21 mouse cellular contexts compared by ENCODE assay signal in the genomic region with DNA sequence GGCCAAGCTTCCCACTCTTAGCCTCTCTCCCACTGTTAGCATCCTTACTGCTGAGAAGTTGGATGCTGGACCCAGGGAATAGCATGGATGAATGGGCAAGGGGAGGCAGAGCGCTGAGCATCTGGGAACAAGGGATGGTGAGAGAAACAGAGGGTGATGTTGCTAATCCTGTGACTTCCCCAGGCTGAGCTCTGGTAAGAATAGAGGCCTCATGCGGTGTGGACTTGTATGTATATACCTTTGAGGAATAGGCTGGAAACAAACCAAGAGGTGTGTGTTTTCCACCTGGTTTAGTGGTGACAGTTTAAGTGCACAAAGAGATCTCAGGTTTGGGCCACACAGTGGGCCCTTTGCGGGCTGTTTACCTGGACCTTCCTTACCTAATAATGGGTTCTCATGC.
A peak's percentile ranks its signal among the peaks of the same experiment; 100 is the strongest.
DNase-seq lines count a peak whose midpoint lies in the region; ATAC-seq and TF ChIP-seq lines count a peak whose summit lies in the region.
"Had no signal": no experiment of that assay in that cellular context is flagged by ENCODE, and none has a peak within 500 bp of the region (broad histone marks: within the 10 kb centered on the region; RNA-seq: fewer than 3 reads in every experiment).

No protein-coding gene starts in this region.

- intact Hi-C loops in gastrocnemius, adult 2 months (cut with DNase I), result loop anchor here (10.0 kb wide), 1 partner anchor 49 kb away; no protein-coding TSS in a partner anchor

- H3K36me3 ChIP-seq in kidney, embryonic 15.5 days, result 0 out of 2 replicates have a peak, but pooled peaks cover 5% of the 10 kb centered on the region
- H3K36me3 ChIP-seq in liver, postnatal 0 days (replicated peaks; ENCODE audit: insufficient read depth, low read length), result no peaks in the 10 kb centered on the region
- H3K36me3 ChIP-seq: embryonic facial prominence, embryonic 13.5 days; embryonic facial prominence, embryonic 15.5 days; forebrain, embryonic 10.5 days; forebrain, embryonic 12.5 days had no signal

- 79% methylated on average over 3 of the region's 3 CpGs for WGBS in kidney, embryonic 15.5 days
- 77% methylated on average over 3 of the region's 3 CpGs for WGBS in liver, postnatal 0 days (ENCODE audit: insufficient replicate concordance)

- H3K4me1 ChIP-seq in kidney, embryonic 15.5 days, result peaks cover 6% of the 10 kb centered on the region
- H3K4me1 ChIP-seq in liver, postnatal 0 days (ENCODE audit: insufficient read depth), result peaks cover 19% of the 10 kb centered on the region
- H3K4me1 ChIP-seq: embryonic facial prominence, embryonic 15.5 days; forebrain, embryonic 12.5 days had no signal

- no peak for DNase-seq in gastrocnemius, adult 2 months
- DNase-seq in gastrocnemius, adult 8-10 months (ENCODE audit: low spot score in 2 of 2), result no peak
- DNase-seq in kidney, postnatal 4 days, result no peak
- DNase-seq in liver, postnatal 0 days, result no peak
- no peak for DNase-seq in liver
- DNase-seq: adrenal gland, postnatal 10 days; adrenal gland, postnatal 25 days; cerebellum, adult 11 months; cerebellum, adult 18-20 months; cerebellum, adult 8-10 months; cerebellum, adult 9-11 months; cerebellum, postnatal 14 days; cerebellum, postnatal 36 days; embryo, embryonic 11 days had no signal

- no peak overlapping the region for H3K4me3 ChIP-seq in gastrocnemius, adult 2 months
- no peak overlapping the region for H3K4me3 ChIP-seq in kidney, embryonic 15.5 days (replicated peaks)
- no peak overlapping the region for H3K4me3 ChIP-seq in liver, postnatal 0 days (ENCODE audit: low read depth, low read length)
- H3K4me3 ChIP-seq: embryonic facial prominence, embryonic 13.5 days; embryonic facial prominence, embryonic 15.5 days; erythroblast, embryonic 14.5 days; forebrain, embryonic 10.5 days; forebrain, embryonic 12.5 days had no signal

- H3K4me2 ChIP-seq in kidney, embryonic 15.5 days, result no peak overlapping the region
- H3K4me2 ChIP-seq in liver, postnatal 0 days (ENCODE audit: low read depth, low read length), result no peak overlapping the region
- H3K4me2 ChIP-seq: embryonic facial prominence, embryonic 13.5 days; embryonic facial prominence, embryonic 15.5 days; forebrain, embryonic 12.5 days had no signal

- H3K9me3 ChIP-seq in kidney, embryonic 15.5 days (replicated peaks), result no peaks in the 10 kb centered on the region
- no peaks in the 10 kb centered on the region for H3K9me3 ChIP-seq in liver, postnatal 0 days (ENCODE audit: low read length)
- H3K9me3 ChIP-seq: embryonic facial prominence, embryonic 13.5 days; embryonic facial prominence, embryonic 15.5 days; forebrain, embryonic 10.5 days; forebrain, embryonic 12.5 days had no signal

- TF ChIP-seq CTCF in gastrocnemius, adult 2 months (IDR thresholded peaks at IDR 0.05), result no peak
- TF ChIP-seq CTCF in liver, postnatal 0 days (IDR thresholded peaks at IDR 0.05; ENCODE audit: low read depth), result no peak

- no peaks in the 10 kb centered on the region for H3K27me3 ChIP-seq in kidney, embryonic 15.5 days
- no peaks in the 10 kb centered on the region for H3K27me3 ChIP-seq in liver, postnatal 0 days (ENCODE audit: insufficient read depth, low read length)
- H3K27me3 ChIP-seq: embryonic facial prominence, embryonic 13.5 days; embryonic facial prominence, embryonic 15.5 days; forebrain, embryonic 12.5 days had no signal

- ATAC-seq in kidney, embryonic 15.5 days (replicated peaks; ENCODE audit: low FRiP score), result no peak
- no peak for ATAC-seq in liver, postnatal 0 days
- ATAC-seq: forebrain, embryonic 14.5 days had no signal

- H3K9ac ChIP-seq in kidney, embryonic 15.5 days, result no peak overlapping the region
- no peak overlapping the region for H3K9ac ChIP-seq in liver, postnatal 0 days (replicated peaks)
- H3K9ac ChIP-seq: embryonic facial prominence, embryonic 13.5 days; embryonic facial prominence, embryonic 15.5 days; forebrain, embryonic 12.5 days had no signal

- TF ChIP-seq EP300 in liver, postnatal 0 days (IDR thresholded peaks at IDR 0.05; ENCODE audit: low read depth), result no peak

- H3K27ac ChIP-seq in gastrocnemius, adult 2 months, result peak overlapping the region; percentile 79
- 0 out of 2 replicates have a peak overlapping the region, but pooled peaks have one; percentile 32 for H3K27ac ChIP-seq in kidney, embryonic 15.5 days
- 0 out of 2 replicates have a peak overlapping the region, but pooled peaks have one; percentile 68 for H3K27ac ChIP-seq in liver, postnatal 0 days (ENCODE audit: low read depth)
- H3K27ac ChIP-seq: embryonic facial prominence, embryonic 13.5 days; embryonic facial prominence, embryonic 15.5 days; forebrain, embryonic 10.5 days; forebrain, embryonic 12.5 days had no signal
